Mouse (Mus musculus) kidney, postnatal 14 days (tissue): ENCODE data around the gene Tbc1d13.

Experiments
- DNase-seq: peaks from one replicate; pipeline ENCODE4 v3.0.0; 2022; ENCODE audit warnings: mixed read lengths

The Tbc1d13 gene

DNA sequence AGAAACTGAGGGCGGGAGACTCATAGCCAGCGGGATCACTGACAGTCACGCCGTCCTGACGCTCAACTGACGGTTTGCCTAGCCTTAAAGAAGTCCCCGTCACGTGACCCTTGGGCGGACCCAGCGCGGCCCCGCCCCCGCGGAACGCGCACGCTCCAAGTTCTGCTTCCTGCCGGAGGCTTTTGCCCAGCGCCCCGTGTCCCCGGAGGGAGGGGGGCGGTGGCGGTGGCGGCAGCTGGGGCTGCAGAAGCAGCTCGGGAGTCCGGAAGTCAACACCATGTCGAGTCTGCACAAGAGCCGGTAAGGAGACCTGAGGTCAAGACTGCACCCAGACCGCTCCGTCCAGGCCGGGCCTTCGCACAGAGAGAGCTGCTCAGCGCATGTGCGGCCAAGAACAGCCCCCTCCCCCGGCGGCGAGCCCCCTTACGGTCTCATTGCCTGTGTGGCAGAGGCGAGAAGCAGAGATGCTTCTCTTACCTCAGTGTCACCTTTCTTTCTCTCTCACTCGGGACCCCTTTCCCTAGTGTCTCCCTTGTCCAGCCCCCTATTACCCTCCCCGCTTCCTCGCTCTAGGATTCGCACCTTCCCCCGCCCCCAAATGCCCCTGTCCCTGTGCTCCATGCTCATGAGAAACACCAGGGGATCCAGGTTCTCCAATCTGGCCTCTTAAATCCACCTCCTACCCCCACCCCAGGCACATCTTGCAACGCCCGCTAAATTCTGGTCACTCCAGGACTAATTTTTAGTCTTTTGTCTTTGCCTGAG, at the start of gene Tbc1d13:
Tbc1d13 (plus strand) TSS at position 134 of the 765 bp plus-strand sequence.
- DNase-seq = peak; percentile 99

DNA sequence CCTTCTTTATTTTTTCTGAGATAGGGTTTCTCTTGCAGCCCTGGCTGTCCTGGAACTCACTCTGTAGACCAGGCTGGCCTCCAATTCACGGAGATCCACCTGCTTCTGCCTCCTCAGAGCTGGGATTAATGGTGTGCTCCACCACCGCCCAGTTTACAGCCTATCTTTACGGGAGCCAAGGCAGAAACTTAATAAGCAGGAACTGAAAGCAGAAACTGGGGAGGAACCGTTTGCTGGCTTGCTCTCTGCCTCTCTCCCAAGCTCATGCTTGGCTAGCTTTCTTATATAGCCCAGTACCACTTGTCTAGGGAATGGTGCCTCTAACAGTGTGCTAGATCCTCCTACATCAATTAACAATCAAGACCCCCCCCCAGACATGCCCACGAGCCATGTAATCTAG, 49.4 kb upstream of the Tbc1d13 start:
- DNase-seq = no peak

DNA sequence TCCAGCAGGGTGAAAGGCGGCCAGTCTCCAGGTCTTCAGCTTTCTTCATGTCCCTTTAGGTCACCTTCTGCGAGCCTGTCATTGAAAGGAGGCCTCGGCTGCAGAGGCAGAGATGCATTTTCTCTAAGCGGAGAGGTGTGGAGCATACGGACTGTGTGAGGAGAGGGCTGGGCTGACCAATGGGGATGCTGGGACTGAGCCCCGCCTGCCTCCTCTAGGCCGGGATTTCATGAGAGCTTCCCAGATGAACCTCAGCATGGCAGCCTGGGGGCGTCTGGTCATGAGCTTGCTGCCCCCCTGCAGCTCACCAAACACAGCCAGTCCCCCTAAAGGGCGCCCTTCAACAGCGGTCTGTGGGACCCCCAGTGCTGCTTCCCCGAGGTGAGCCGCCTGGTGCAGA, 48.9 kb upstream of the Tbc1d13 start:
- no peak for DNase-seq

DNA sequence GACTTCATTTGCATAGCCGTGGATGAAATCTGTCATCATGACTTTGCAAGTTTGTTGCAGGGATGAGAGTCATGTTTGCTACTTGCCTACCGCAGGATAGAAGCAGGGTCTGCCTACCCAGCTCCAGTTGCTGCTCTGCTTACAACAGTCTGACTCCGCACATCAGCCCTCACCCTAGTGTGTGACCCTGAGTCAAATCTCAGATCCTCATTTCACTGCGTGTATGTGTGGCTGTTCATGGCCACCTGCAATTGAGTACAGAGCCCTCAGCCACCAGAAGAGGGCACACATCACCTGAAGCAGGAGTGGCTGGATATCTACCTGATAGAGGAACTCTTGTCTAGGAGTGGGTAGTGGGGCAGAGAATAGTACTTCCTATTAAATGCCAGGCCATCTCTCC, 46.2 kb upstream of the Tbc1d13 start:
- DNase-seq = no peak

DNA sequence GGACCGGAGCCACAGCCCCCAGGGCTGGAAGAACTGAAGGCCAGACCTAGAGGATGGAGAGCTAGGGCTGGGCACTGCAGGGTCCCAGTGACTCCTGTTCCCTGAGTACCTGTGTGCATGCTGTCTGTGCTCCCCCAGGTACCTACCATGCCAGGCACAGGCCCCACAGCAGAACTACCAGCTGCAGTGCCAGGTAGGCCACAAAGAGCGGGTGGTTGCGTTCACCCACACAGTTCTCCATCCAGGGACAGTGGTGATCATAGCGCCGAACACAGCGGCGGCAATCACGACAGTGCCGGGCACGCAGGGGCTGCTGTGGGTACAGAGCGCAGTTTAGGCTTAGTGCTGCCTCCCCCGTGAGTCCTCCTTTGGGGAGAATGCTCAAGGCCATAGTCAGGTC, 42.0 kb upstream of the Tbc1d13 start:
- no peak for DNase-seq

DNA sequence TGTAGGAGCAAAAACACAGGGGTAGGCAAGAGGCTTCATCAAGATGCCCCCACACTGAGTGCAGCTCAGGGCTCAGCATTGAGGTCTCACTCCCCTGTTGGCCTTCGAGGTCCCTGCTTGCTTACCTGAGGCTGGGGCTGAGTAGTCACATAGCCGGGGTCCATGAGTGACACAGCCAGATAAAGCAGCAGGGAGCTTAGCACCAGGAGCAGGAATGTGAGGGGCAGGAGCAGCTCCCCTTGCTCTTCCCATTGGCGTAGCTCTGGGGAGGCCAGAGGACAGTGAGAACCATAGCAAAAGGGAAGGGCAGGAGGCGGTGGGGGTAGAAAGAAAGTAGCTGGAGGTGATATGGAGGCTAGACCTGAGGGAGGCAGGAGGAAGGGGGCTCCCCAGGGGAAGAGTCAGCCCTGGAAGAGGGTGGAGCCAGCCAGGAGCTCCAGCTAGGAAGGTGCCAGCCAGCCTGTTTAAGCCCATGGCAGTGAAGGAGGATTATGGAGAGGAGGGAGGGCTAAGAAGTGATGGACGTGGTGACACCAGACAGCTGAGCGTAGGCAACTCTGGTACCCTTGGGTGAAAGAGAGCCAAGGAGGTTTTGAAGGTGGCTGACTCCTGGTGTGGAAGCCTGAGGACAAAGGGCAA, 41.1 kb upstream of the Tbc1d13 start:
- DNase-seq = no peak

DNA sequence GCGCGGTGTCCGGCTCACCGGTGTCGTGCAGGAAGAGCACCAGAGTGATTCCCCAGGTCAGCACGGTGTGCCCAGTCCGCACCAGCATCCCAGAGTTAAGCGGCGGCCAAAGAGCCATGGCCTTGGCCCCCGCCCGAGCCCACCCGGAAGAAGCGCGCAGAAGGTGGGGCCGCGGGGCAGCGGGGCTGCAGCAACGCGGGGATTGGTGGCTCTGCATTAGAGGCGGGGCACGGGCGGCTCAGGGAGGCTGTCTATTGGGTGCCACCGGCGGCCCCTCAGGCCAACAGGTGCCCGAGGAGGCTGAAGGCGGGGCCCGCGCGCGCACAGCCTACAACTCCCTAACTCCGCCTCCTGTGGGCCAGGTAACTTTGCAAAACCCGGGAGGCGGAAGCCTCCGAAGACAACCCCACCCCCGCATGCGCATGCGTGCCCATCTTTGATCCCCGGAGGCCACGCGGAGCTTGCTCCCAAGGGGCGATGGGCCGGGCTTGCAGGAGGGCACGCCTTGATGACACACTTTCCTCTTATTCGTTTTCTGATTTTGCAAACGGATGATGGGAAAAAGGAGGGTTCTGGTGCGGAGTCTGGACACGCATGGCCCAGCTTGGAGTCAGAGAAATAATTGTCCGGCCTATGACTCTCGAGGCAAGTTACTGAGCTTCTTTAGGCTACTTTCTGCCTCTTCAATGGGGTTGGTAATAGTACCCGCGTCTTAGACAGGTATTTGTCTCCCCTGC, 39.9 kb upstream of the Tbc1d13 start, which contains the start of gene Zdhhc12:
Zdhhc12 (minus strand) TSS at position 178 of the 737 bp plus-strand sequence.
- DNase-seq = peak; percentile 98

DNA sequence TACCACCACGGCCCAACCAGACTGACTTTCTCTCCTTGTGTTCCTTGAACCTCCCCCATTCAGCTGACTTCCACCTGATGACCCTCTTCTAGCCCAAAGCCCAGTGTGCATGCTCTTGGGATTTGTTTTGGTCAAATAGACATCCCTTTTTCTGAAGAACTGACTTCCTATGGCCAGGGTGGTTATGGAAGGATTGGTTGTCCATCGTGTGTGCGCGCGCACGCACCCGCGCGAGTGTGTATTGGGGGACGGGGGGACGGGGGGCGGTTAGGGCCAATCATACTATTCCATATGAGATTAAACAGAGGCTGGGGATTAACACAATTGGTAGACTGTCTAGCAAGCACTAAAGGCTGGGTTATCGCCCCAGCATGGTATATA, 39.3 kb upstream of the Tbc1d13 start:
- no peak for DNase-seq

DNA sequence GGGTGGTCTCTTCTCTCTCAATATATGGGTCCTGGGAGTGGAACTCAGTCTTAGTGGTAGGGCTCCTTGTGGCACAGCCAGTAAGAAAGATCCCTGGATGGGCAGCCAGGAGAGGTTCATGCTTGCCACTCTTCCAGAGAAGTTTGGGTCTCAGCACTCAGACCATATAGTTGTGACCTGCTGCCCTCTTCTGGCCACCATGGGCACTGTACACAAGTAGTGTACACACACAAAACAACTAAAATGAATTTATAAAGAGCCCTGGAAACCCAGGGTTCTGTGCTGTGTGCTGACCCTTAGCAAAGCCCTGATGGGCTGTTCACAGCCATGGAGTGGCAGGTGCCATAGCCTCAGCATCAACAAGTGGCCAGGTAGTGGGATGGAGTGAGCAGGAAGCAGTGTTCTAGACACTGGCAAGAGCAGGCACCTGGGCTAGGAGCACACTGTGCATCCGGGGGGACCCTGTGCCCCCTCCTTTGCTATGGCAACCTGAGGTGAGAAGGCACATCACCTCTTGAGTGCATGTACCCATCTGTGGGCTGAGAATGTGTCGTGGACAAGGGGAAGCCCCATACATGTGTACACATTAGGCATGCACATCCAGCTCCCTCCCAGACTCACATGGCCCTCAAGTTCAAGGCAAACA, 37.5 kb upstream of the Tbc1d13 start:
- peak; percentile 74 for DNase-seq

DNA sequence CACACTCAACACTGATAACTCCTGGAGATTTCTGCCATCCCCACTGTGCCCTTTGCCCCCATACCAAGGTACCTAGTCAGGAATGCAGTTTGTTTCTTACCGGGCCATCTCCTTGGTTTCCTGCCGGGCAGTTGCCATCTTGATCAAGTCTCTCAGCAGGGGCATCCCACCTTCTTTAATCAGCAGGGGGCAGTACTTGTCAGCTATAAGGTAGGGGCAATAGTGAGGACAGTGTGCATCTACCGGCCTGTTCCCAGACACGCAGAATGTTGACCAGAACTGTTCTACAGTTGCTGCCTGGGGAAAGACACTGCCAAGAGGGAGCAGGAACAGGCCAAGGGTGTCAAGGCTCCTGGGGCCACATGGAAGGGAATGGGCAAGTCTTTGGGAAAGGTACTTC, 33.3 kb upstream of the Tbc1d13 start:
- DNase-seq = no peak

DNA sequence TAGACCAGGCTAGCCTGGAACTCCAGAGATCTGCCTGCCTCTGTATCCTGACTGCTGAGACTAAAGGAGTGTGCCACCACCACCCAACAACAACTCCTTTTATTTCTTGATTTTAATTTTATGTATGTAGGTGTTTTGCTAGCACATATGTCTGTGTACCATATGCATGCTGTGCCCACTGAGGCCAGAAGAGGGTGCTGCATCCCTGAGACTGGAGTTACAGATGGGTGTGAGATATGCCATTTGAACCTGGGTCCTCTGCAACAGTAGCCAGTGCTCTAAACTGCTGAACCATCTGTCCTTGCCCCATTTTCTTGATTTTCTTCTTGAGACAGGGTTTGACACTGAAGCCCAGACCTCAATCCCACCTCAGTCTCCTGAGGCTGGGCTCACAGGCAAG, 27.2 kb upstream of the Tbc1d13 start:
- peak; percentile 66 for DNase-seq

DNA sequence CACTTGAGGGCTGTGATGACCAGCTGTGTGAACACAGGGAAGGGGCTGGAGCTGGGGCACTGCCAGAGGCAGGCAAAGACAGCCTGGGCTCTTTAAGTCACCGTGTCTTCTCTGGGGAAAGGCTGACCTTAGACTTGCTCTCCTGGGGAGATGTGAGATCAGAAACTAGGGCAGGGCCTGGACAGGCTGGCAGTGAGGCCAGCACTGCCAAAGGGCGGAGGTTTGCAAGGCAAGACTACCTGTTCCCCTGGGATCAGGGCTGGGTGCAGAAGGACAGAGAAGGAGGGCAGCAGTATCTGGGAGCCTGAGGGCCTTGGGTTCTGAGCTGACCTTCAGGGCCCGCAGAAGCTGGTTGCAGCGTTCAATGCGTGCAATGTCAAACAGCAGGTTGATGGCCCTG, 25.9 kb upstream of the Tbc1d13 start:
- DNase-seq = no peak

DNA sequence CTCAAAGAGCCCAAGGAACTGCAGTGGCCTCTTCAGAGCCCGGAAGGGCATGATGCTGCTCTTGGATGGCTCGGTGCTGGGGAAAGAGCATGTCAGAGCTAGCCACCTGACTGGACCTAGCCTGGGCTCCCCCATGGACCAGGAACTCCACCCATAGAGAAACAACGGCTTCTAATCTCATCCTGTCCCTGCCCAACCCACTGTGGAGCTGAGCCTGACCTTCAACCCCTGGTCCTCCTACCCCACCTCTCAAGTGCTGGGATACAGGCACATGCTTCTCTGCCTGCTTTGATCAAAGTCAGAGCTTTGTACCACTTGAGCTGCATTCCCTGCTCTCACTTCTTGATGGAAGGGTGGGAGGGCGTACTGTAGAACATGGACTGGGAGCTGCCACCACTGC, 25.3 kb upstream of the Tbc1d13 start:
- no peak for DNase-seq

DNA sequence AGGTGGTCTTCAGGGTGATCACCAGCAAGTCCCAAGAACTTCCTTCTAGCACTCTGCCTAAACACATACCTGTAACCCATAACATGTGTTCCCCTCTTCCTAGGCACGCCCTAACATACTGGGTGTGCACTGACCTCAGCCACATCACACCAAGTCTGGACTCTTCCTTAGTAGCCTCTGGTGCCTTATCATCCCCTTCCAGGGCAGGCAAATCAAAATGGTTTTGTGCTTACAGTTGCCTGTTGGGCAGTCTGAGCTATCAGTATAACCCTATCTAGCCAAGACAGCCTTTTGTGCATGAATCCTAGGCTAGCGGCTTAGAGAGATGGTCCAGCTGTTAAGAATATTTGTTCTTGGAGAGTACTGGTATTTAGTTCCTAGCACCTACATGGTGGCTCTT, 22.0 kb upstream of the Tbc1d13 start:
- no peak for DNase-seq

DNA sequence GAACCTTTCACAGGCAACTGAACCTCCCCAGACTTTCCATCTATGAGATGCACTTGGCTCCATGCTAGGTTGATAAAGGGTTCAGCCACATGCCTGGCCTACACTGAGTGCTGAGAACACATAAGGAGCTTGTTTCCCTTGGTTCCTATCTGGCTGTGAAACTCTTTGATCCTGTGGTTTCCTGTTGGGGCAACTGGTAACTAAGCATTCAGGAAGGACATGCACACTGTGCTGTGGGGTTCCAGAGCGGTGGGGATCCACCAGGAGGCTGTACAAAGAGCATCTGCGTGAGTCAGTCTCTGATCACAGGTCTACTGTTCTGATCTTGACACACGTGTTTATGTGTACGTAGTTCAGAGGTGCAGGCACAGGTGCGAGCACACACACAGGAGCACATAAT, 21.0 kb upstream of the Tbc1d13 start:
- DNase-seq = no peak

DNA sequence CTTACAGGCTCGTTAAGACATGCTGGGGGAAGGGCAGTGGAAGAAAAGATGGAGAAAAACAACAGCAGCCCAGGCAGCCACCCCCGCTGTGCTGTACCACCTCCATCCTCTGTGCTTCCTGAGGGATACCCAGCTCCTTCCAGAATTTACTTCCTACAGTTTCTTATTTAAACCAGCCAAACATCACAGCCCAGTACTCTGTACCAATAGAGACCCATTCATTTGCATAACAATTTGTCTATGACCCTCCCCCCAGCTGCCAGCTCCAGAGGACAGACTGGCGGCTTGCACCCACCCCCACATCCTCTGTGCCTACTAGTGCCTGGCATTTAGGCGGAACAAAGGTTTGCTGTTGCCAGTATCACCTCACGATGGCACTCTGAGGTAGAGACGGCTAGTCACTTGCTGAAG, 13.9 kb upstream of the Tbc1d13 start:
- no peak for DNase-seq

DNA sequence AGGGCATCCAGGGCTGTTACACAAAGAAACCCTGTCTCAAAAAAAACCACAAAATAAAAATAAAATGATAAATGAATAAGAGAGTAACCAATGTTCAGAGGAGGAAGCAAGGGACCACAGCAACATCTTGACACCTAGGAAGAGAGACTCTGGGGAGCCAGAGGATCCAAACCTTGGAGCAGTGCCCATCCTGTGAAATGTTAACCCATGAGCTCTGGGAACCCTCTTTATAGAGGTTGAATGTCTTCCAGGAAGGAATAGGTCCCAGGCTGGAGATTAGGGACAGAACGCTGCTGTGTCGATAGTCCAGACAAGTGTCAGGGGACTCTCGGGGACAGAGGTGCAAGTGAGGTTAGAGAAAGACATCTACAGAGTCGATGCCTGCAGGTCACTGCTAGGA, 13.3 kb upstream of the Tbc1d13 start:
- DNase-seq = peak; percentile 51

DNA sequence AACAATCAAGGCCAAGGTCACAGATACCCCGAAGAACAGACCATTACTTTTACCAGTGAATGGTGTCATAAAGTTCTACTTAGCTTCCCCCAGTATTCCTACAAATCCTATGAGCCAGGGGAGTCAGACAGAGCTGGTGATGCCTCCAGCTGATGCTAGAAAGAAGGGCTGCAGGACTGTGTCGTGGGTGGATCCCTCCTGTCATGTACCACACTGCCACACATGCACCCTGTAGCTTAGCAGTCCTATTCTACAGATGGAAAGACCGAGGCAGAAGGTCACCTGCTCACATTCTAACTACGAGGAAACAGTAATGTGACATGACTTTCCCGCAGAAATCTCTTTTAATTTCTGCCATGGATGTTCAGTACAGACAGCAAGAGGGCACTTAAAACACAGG, 10.8 kb upstream of the Tbc1d13 start:
- no peak for DNase-seq

DNA sequence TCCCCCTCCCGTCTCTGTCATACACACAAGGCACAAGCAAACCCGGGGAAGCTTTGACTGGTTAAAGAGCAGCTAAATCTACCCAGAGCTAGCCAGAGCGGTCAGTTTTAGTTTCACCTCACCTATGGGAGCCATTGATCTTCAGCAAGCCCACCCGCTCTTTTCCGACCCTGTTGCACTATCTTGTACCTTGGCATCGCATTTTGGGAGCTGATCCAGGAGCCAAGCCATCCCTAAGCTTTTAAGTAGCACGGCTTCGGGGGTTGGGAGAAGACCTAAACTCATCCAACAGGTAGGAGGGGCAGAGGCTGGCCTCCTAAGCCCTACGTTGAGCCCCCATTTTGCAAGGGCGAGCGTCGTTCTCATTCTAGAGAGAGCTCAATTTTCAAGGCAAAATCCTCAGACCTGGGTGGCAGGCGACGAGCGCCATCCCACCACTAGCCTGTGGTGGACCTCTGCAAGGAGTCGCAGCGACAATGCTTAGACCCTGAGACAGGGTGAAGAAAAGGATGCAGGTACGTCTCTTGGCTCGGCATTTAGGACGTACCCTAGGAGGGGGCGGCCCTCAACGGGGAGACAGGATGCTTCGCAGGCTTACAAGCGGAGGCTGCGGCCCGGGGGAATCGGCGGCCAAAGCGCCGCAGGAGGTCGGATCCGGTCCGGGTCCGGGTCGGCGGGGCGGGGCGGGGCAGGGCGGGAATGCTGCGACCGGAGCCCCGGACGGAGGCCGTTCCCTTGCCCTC, 9.6 kb upstream of the Tbc1d13 start:
- no peak for DNase-seq

DNA sequence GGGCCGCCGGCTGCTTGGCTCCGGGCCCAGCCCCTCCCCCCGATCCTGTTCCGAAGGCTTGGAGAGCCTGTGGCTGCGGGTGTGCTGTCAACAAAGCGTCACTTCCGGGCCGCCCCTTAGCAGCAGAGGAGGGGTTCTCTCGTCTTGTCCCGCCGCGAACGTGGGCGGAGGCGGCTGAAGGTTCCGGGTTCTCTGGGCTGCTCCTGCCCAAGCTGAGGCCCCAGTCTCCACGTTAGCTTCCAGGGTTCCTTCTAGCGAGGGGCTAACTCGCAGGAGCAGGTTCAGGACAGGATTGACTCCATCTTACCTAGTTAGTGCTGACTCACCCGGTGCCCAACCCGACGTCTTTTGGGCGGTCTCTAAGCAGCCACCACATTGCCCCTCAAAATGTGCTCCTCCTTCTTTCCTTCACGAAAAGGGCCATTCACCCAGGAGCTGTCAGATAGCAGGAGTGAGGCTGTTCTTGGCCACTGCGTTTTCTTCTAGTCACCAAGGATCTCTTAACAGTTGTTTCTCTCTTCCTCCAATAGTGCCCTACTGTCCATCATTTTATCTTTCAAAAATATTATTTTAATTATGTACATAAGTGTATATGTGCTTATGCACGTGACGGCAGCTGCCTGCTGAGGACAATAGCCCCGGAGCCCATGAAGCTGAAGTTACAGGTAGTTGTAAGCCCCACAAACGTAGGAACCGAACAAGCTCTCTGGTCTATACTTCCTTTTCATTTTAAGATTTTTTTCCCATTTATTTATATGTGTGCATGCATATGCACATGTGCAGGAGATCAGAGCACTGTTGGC, 8.9 kb upstream of the Tbc1d13 start, which contains the start of gene Zer1:
Zer1 (minus strand) TSS at position 114 of the 803 bp plus-strand sequence.
- DNase-seq = peak; percentile 98

DNA sequence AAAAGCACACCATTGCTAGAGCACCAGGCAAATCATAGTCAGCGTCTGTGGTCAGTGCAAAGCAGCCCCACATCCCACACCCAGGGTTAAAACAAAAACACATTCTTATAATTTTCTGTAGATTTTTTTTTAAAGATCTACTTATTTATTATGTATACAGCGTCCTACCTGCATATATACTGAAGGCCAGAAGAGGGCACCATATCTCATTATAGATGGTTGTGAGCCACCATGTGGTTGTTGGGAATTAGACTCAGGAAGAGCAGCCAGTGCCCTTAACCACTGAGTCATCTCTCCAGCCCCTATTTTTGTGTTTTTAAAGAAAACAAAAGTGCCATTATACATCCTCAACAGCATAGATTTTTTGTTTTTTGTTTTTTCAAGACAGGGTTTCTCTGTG, 4.8 kb upstream of the Tbc1d13 start:
- peak; percentile 62 for DNase-seq

DNA sequence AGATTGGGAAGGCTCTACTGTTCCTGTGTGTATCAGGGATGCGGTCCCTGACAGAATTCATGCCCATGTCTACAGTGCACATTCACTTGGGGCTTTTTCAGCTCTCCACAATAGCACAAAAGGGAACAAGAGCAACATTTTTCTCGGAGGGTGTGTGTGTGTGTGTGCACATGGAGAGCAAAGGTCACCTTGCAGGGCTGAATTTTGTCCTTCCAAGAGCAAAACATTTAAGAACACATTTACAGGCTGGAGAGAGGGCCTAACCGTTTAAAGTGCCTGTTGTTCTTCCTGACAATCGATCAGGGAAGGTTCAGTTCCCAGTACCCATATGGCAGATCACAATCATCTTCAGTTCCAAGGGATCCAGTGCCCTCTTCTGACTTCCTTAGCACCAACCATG, 3.4 kb upstream of the Tbc1d13 start:
- peak; percentile 46 for DNase-seq
